Mouse (Mus musculus) forelimb bud, embryonic 11.5 days (tissue): ENCODE measurements at regions not wholly inside any gene's neighbourhood (a gene's known extent, or its start where the extent isn't known, plus 50 kb on each side); places are given as distances from the start of the nearest gene placed in this dataset.

Source experiments
- DNase-seq: peaks from one replicate; pipeline ENCODE4 v3.0.0-alpha.2; 2012; ENCODE audit warnings: low read depth, low spot score

DNA sequence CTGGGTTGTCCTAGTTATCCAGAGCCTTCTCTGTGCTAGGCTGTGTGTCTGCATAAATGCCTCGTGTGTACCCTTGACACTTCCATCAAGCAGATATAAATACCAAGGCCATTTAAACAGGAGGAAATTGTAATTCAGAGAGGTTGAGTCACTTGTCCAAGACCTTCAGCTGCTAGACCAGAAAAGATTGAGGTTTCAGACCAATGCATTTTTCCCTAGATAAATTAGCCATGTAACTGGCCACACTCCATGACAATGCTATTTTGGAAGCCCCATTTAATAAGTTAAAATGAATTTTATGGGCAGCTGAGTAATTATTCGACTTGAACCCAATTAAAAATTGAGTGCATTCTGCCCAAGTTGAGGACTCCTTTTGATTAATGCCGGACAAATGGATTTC is 509.6 kb downstream of the 1810013L24Rik start:
- no peak for DNase-seq

DNA sequence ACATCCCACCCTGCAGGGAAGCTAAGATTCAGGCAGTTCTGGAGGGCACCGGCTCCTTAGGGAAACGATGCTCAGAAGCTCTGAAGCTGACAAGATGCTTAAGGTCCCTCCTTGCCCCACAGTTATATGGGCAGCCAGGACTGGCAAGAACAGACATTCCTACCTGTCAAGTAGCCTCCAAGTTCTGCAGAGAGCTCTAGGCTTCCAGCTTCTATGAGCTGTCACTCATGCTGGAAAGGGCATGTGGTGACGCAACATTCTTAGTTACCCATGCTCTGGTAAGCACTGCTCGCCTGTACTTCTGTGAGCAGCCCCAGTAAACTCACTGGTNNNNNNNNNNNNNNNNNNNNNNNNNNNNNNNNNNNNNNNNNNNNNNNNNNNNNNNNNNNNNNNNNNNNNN is 511.3 kb downstream of the 1810013L24Rik start:
- no peak for DNase-seq

DNA sequence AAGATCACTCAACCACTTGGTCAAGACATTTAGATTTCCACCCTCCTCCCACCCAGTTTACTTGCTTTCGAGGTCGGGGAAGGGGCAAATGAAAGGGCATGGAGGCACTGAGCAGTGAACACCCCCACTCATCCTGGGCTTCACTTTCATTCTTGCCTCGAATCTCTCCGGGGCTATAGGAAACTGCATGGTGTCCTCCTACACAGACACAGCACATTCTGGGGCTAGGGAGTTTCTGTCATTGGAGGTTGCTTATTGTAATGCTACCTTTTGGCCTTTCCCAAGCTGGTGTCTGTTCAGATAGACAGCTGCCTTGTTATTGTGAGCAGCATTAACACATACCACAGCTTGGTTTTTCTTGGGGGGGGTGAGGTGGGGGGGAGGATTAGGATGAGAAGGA is 523.9 kb downstream of the 1810013L24Rik start:
- no peak for DNase-seq

DNA sequence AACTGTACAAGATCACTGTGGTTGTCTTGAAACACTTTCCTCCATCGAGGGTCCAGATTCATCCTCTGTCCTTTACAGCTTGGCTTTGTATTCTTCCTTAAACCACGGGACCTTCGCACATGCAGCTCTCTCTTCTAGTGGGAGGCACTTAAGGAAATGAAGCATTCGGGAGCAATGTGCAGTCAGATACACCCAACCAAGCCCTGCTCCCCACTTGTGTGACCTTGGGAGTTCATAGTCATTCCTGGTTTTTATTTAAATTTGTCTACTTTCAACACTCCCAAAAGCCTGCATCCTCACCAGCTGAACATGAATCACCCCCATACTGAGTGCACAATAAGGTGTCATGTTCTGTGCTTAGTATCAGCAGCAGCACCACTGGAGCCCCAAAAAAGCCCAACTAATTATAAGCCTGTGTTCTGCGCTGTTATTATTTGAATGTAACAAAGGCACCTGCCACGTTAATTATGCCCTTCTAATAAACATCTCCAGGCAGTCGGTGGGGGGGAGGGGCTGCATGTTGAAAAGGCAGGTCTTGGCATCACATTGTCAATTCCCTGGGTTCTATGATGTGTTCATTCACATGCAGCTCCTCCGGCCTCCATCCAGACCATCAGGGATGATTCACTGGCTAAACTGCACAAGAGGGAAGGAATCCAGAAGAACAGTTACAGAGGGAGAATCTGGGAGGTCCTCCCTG is 524.6 kb downstream of the 1810013L24Rik start:
- DNase-seq: no peak

DNA sequence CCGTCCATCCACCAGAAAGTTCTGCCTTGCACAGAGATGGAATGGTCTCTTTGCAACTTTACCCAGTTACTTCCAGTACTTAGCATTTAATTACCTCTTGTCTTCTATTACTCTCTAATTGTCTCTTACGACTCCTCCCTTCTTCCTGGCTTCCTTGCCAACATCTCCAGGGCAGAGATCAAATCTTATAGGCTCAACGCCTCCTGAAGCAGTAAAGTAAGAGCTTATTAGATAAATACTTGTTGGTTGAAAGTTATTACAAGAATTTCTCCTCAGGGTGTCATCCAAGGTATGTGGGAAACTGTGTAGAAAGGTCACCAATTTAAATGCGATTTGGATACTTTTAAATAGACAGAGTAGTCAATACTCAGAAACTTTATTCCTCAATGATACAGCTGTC is 528.8 kb downstream of the 1810013L24Rik start:
- no peak for DNase-seq

DNA sequence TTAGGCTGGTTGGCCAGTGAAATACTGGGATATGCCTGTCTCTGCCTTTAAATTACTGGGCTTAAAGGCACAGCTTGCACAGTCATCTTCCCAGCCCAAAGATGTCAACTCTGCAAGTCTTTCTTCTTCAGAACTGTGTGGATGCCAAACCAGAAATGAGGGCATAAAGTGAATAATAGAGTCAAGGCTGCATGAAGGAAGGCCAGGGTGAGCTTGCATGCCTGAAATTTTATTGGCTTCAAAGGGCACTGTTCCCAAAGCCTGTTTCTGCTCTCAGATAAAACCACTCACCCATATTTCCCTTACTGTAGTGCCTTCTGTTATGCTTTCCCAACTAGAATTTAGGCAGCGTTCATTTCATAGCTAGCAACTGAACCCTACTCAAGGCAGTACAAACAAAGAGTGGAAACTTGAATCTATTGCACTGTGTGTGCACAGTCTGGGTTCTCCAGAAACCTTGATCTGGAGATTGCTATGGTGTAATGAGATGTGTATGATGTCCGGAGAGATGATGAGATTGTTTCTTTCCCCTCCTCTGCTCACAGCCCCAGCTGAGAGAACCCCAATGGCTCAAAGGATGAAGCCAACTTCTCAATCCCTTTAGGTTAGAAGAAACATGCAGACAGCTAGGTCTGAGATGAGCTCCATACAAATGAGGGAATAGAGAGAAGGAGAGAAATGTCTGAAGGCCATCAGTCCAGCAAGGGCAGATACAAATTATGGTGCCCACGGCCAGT is 529.7 kb downstream of the 1810013L24Rik start:
- no peak for DNase-seq

DNA sequence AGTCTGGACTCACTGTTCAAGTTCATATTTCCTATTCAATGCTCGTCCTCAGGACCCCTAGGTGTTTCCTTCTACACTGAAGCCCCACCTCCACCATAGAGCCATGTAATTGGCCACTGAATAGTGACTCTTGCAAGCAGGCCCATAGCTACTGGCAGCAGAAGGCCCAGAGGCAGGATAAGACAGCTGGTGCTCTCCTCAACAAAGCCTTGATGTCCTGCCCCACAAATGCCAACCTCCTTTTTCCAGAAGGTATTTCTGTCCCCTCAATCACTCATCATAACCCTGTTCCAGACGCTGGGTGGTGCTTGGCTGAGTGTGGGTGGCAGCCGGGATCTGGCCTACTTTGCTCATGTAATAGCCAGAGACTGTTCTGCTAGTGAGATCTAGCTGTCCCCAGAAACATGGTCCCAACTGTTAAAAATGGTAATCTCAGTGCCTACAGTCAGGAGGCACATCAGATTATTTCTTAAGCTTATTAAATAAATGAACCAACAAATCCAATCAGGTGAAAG is 530.9 kb downstream of the 1810013L24Rik start:
- no peak for DNase-seq

DNA sequence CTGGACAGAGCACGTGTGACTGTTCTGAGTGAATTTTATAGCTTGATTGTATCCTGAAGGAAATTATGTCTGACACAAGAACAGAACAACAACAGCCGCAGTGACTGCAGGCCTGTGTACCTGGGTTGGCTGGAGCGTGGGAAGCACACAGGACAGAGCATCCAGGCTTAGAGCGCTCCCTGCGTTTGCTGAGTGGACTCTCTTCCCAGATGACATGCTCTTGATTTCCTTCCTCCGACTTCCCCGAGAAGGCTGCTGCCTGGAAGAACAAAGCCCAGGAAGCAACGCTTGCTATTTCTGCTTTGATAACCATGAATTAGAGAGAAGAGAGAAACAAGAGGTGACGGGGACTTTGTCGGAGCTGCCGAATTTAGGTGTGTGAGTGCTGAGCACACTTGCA is 532.2 kb downstream of the 1810013L24Rik start:
- DNase-seq: no peak

DNA sequence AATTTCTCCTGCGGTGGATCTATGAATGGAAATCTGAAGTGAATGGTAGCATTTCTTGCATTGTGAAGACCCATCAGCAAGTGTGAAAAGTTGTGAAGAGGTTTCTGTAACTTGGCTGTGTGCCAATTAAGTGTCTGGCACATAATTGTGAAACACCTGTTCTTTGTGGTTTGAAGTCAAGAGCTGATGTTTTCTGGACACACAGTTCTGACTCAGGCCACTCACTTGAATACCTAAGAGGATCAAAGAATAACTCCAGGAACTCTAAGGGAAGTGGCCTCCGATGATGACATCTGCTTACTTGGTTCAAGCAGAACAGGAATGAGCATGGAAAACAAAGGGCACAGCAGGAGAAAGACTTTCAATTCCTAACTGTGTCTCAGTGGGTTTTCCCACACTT is 534.2 kb downstream of the 1810013L24Rik start:
- peak; percentile 23 for DNase-seq

DNA sequence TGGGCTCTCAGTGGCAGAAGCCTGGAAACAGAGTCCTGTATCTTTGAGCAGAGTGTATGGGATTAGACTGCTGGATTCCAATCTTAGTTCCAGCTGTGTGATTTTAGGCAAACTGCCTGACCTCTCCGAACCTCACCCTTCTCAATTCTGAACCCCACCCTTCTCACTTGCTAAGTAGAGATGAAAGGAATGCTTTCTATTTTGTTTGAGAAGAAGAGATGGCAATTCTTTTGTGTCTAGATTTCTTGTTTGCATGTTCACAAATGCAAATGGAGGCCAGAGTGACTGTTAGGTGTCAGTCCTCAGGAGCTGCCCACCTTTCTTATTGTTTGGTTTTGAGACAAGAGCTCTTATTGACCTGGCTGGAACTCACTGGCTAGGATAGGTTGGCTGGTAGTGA is 561.1 kb downstream of the 1810013L24Rik start:
- DNase-seq: no peak

DNA sequence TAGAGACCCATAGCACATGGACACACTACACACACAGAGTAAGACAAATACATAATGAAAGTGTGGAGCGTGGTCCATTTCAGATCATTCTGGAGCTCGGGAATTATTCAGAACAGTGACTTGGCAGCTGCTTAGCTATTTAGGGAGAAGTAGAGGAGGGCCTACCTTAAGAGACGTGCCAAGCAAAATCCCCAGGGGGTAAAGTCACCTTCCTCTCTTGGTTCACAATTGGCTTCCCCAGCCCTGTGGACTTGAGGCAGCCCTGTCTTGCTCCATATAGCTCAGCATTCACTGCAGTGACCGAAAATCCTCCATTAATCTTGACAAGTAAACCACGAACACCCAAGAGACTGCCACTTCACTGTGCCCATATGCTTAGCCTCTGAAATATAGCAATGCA is 574.8 kb downstream of the 1810013L24Rik start:
- no peak for DNase-seq

DNA sequence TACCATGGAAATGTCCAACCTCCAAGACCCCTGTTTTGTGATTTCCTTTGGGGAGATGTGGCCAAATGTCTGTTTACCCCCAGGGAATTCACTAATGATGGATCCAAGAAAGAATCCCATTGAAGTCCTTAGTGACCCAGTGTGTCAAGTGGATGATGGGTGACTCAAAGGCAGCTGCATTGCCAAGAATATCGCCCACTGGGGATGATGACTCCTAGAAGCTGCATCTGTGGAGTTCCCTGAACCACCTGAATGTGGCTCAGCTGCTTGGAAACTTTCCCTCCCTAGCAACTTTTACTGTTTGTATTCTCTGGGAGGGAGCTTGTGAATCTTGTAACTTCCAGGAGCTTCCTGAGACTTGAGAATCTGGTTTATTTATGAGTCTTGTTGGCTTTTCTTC is 578.3 kb downstream of the 1810013L24Rik start:
- DNase-seq: no peak

DNA sequence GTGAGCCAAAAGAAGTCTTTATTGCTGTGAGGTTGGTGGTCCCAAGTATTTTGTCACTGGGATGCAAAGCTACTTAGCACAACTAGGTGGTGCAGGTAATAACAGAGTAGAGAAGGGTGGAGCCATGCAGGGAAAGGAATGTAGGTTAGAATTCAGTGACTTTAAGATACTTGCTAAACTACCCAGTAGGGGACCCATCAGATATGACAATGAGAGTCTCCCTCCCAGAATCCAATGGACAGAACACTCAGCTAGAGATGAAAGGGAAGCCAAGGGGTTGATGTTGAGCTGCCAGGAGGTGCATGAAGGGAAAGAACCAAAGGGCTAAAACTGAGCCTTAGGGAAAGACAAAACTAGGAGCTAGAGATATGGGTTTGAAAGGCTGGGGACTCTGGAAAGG is 564.9 kb downstream of the Grin2a start:
- DNase-seq: no peak

DNA sequence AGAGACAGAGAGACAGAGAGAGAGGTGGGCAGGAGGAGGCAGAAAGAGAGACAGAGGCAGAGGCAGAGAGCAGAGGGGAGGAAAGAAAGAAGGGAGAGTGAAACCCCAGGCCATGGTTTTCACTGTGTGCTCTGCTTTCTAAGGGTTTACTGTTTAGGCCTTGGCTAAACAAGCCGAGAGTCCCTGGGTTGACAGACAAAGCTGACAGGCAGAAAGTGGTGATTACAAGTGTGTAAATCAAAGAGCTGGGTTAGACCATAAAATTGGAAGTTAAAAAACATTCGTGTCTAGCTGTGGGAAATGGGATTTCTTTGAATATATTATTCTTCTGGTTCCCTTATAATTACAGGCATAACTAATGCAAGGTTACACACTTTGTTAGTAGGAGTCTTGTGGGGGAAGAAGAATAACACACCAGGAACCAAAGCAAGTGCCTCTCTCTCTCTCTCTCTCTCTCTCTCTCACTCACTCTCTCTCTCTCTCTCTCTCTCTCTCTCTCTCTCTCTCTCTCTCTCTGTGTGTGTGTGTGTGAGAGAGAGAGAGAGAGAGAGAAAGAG is 556.0 kb downstream of the Grin2a start:
- DNase-seq: no peak

DNA sequence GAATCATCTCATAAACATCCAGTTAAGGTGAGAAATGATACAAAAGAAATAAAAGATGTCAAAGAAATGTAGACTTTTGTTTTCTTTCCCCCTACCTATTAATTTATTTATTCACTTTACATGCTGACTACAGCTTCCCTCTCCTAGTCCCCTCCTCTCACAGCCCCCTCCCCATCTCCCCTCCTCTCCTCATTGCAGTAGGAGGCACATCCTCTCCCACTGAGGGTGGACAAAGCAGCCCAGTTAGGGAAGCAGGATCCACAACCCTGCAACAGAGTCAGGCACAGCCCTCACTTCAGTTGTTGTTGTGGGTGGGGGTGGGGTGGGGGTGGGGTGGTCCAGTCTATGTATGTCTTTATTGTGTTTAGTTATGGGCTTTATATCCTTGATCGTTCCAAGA is 555.5 kb downstream of the Grin2a start:
- DNase-seq: no peak

DNA sequence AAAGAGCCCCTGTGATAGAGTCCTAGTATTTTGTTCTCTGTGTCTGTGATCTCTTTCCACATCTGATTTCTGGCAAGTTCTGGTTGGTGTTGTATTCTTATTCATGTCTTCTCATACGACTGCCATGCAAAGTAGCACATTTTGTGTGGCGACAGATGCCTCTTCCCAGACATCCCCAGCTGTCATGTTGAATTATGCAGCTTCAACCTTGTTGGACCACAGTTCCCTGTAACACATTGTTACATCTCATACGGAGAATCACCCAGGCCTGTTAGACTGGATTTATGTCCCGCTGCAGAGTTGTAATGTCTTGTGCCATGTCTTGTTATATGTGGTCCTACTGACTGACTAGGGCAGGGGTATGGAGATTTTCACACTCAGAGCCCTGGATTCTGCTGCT is 543.3 kb downstream of the Grin2a start:
- no peak for DNase-seq

DNA sequence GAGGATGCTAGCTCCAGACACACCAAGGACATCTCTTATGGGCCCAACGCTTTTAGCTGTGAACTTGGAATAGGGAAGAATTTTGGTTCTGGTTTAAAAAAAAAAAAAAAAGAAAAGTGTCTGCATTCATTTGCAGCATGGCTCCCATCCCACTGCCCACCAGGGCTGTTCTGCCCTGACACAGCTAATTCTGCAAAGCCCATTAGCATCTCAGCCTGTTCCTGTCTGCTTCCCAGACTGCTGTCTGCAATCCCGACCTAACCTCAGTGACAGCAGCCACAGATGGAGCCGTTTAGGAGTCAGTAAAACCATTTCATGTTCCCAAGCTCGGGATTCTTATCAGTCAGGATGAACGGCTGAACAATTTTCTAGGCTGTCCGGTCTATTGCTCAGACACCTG is 537.8 kb downstream of the Grin2a start:
- DNase-seq: no peak

DNA sequence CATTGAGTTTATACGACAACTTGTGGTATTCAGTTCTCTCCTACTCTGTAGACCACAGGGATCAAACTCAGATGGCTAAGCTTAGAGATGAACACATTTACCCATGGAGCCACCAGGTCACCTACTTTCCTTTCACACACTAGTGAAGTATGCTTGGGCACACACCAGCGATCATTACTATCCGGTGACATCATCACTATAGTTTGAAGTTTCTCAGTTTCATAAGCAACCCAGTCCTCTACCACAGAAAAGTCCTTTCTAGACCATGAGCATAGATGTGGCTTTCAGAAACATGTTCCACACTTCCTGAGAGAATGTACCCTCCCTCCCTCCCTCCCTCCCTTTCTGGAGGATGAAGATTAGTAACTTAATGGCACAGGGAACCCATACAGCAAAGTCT is 532.9 kb downstream of the Grin2a start:
- DNase-seq: no peak

DNA sequence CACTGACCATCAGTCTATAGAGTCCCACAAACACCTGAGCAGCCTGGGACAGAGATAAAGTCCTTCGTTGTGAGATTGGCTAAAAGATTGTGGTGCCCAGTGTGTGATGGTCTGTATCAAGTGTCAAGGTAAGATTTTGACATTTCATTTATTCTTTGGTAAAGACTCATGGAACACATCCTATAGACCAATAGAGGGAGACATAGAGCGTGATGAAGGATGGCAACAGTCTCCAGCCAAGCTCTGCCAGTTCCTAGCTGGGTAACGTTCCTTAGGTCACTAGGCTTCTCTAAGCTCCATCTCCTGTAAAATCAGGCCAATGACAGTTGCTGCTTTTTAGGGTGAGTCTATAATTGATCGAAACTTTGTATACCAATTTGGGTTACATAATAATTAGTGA is 526.0 kb downstream of the Grin2a start:
- no peak for DNase-seq

DNA sequence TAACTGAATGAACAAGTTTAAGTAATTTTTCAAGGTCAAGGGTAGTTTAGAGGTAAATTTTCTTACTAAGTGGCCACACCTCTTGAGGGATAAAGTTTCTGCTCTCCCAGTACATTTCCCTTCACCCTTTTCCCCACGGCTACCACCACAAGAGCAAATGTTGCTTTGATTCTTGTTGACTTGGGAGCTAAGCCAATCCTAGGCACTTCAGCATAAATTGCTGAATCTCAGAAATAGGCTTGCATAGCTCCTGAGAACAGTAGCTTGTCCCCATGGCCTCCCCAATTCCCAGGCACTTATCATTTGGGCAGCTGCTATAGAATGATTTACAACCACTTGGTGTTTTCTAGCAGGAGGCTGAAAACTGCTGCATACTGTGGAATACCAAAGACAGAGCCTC is 510.1 kb downstream of the Grin2a start:
- DNase-seq: no peak

DNA sequence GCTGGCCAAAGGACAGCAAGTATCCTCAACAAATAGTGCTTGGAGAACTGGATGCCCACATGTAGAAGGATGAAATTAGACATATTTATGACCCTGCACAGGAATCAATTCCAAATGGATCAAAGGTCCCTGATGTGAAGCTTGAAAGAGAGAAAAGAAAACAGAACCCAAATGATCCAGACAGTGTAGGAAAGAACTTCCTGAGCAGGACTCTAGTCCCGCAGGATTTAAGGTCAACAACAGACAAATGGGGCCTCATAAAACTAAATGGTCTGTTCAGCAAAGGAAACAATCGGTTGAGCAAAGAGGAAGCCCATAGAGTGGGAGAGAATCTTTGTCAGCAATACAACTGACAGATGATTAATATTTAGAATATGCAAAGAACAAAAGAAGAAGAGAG is 497.1 kb downstream of the Grin2a start:
- DNase-seq: no peak

DNA sequence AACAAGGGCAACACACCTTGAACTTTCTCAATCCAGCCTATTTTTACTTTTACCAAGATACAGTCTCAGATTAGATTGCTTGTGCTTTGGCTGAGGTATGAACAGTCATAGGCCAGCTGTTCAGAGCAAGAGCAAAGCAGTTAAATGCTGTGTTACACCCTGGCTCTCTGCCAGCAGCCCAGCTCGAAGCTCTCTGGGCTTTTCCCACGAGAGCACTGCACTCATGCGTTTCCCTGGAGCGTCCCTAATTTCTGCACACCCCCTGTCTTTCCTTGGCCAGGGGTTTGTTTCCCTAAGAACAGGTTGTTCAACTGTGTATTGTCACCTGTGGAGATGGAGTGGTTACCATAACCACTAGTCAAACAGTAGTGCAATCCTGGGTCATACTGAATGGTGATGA is 493.6 kb downstream of the Grin2a start:
- no peak for DNase-seq

DNA sequence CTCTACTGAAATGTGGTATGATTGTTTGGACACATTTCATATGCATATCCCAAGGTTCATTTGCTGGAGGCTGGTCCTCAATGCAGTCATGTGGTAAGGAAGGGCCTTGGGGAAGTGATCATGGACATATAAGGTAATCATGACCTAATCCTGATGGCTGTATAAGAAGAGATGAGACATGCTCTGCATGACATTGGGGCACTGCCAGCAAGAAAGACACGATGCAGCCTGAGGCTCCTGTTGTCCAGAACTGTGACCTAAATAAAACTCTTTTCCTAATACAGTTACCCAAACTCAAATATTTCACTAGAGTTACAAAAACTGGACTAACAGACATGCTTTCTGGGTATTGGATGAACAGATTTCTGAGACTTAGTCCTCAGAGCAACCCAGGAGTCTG is 485.7 kb downstream of the Grin2a start:
- DNase-seq: no peak
